Mouse (Mus musculus) liver, adult (tissue): ENCODE data around the gene Hsd17b12.

Source experiments
- GATA4 ChIP-seq: IDR thresholded peaks from 2 replicates; pipeline ENCODE4 v1.6.1; 2014; ENCODE audit warnings: mild to moderate bottlenecking, low read length; ENCODE audit not compliant: insufficient replicate concordance

Hsd17b12 gene

GRCm38 (mm10) chr2:94157592-94158519, at the start of gene Hsd17b12:
Hsd17b12 (minus strand) TSS chr2:94157964.
- TF ChIP-seq GATA4, result no peak

GRCm38 (mm10) chr2:94184906-94185305, 27.1 kb upstream of the Hsd17b12 start:
- no peak for TF ChIP-seq GATA4

GRCm38 (mm10) chr2:94184142-94184541, 26.4 kb upstream of the Hsd17b12 start:
- no peak for TF ChIP-seq GATA4

GRCm38 (mm10) chr2:94179030-94179407, 21.3 kb upstream of the Hsd17b12 start:
- TF ChIP-seq GATA4, result no peak

- peak; percentile 77; the same call in 1 of the 2 replicates for TF ChIP-seq GATA4
Observed at GRCm38 (mm10) chr2:94178321-94179029, 20.7 kb upstream of the Hsd17b12 start.

DNA sequence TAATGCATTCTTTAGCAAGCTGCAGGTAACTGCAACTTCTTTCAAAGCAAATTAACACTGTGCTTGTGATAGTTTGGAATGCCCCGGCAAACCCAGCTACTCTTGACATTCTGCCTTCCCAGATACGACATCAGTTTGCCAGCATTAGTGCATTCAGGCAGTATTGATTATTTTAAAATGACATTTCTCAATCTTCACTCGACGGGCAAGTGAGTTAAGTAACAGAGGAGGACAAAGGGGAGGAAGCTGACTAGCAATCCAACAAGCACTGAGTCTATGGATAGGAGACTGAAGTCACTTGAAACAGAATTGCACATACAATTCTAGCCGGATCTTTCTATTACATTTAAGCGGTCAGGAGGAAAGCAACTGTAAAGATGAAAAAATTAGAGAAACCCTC, 19.5 kb upstream of the Hsd17b12 start:
- no peak for TF ChIP-seq GATA4

DNA sequence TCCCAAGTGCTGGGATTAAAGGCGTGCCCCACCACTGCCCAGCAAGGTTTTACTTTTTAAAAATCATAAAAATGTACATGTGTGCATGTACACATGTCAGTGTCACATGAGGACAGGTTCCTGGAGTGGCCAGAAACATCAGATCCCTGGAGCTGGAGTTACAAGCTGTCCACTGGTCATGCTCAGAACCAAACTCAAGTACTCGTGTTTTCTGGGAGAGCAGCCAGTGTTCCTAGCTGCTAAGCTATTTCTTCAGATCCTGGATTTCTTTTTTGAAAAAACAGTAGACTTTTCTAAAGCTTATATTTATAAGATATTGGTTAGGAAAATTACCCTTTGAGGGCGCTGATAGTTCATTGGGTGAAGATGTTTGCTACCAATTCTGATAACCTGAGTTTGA, 18.6 kb upstream of the Hsd17b12 start:
- no peak for TF ChIP-seq GATA4

DNA sequence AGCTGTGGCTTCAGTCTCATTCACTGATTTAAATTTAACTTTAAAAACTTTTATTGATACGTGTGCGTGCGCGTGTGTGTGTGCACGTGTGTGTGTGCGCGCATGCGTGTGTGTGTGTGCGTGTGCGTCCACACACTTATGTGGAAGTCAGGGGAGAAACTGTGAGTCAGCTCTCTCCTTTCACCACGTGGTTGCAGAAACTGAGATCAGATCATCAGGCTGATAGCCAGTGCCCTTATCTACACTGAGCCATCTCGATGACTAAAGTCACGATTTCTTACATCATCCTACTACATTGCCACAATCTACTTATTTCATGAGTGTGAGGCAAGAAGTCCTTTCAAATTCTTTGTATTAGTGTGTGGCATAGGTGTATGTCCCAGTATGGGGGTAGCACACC, 15.8 kb upstream of the Hsd17b12 start:
- peak; percentile 54; the same call in 1 of the 2 replicates for TF ChIP-seq GATA4

GRCm38 (mm10) chr2:94163207-94163606, 5.4 kb upstream of the Hsd17b12 start:
- no peak for TF ChIP-seq GATA4

GRCm38 (mm10) chr2:94162141-94162540, 4.4 kb upstream of the Hsd17b12 start:
- TF ChIP-seq GATA4, result no peak

GRCm38 (mm10) chr2:94158520-94158884, 738 bp upstream of the Hsd17b12 start:
- TF ChIP-seq GATA4, result no peak

DNA sequence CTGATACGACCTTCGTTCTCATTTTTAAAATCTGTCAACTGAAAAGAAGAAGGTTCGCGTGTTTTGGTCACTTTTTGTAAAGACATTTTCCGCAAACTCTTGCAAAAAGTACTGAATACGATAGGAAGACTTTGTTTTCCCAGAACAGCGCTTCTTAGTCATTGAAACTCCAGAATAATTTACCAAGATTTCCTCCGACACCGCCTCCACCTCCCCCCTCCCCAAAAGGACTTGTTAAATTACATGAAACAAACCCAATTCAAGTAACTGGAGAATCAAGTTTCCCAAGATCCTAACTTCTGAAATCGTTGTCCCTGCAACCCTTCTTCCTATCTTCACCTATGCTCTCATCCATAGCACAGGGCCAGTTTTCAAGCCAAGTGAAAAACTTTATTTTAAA, 713 bp downstream of the Hsd17b12 start:
- TF ChIP-seq GATA4, result no peak

- no peak for TF ChIP-seq GATA4
Observed at GRCm38 (mm10) chr2:94145146-94145542, 12.6 kb downstream of the Hsd17b12 start.

DNA sequence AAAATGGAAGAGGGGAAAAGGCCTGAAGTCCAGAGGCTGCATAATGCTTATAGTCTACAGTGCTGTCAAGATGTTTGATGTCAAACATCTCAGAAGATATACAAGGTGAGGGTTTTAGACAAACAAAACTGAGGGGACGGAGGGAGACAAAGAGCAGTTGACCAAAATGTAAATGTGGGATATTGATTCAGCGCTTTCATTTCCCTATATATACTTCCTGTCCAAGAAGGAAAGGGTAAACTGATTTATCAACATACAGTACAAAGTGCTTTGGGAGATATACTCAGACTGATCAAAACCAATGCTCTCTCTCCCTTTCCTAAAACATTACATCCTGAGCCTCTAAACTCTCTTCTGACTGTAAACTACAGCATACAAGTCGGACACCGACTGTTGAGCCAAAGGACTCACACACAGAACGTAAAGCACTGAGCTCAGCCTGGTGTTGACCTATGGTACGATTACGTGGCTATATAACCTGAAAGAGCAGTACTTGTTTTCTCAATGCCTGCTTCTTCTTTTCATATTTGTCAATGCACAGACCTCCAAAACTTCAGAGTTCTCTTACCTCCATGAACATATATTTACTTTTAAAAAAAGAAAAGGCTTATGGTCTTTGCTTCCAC, 13.1 kb downstream of the Hsd17b12 start:
- TF ChIP-seq GATA4, result no peak

- TF ChIP-seq GATA4, result no peak
Observed at GRCm38 (mm10) chr2:94141293-94141692, 16.5 kb downstream of the Hsd17b12 start.
